Mouse (Mus musculus) megakaryocyte, embryonic 14.5 days (primary cell): Measurements from ENCODE around the gene Col25a1. TPM values are rescaled to one million over a fixed set of nuclear protein-coding genes. Genes with fewer than 3 reads are reported as not detected.

Source experiments
- H3K27me3 ChIP-seq: replicated peaks from 2 replicates; pipeline ENCODE3; 2012; ENCODE audit warnings: inconsistent platforms
- H3K36me3 ChIP-seq: replicated peaks from 2 replicates; pipeline ENCODE3; 2012; ENCODE audit warnings: low read length, inconsistent platforms, mixed read lengths
- H3K4me1 ChIP-seq: 2 replicates; pipeline ENCODE4 v1.6.1; 2012; ENCODE audit warnings: inconsistent platforms
- H3K4me3 ChIP-seq: replicated peaks from 2 replicates; pipeline ENCODE3; 2012; ENCODE audit warnings: moderate library complexity, mild to moderate bottlenecking, inconsistent platforms
- H3K9me3 ChIP-seq: 2 replicates; pipeline ENCODE4 v1.6.1; 2012; ENCODE audit warnings: inconsistent platforms
- FLI1 ChIP-seq: IDR thresholded peaks from 2 replicates; pipeline ENCODE4 v1.6.1; 2012; ENCODE audit warnings: low read length, inconsistent platforms, mixed read lengths
- GATA1 ChIP-seq: IDR thresholded peaks from 3 replicates; pipeline ENCODE4 v1.6.1; 2012; ENCODE audit warnings: mixed read lengths, low read length, inconsistent platforms, borderline replicate concordance
- polyA plus RNA-seq: library from polyadenylated mRNA; stranded (reverse); fragments of >175 nt; gene quantifications from 2 replicates; pipeline ENCODE4 v1.2.3, GENCODE M21; 2012; ENCODE audit warnings: low replicate concordance; ENCODE audit not compliant: insufficient read depth

Col25a1 gene
- polyA plus RNA-seq, 1 experiment = 0.06 TPM

- TF ChIP-seq GATA1 = no peak
- no peak for TF ChIP-seq FLI1
- Histone ChIP-seq H3K4me3 (no peak overlapping the region), H3K36me3 (no peaks in the 10 kb centered on the region), H3K4me1 (no peaks in the 10 kb centered on the region), H3K27me3 (no peaks in the 10 kb centered on the region), H3K9me3 (peaks cover 15% of the 10 kb centered on the region)
These were observed 104.8 kb downstream of the Col25a1 start for GRCm38 (mm10) chr3:130236129-130236528.

DNA sequence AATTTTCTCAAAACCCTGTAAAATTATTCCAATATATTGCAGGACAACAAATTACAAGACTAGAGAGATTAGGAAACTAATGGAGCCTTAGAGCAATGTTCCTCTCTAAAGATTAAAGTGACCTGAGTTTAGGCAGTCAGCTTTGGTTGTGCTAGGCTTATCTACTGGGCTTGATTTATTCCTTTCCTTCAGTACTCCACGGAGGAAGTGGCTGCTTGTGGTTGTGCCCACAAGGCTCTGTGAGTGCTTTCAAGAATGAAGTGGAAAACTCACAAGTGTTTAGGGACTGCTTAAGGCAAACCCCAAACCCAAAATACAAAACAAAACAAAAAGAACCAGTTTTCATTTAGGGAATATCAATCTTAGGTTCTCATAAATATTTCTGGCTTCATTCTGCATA lies 106.6 kb downstream of the Col25a1 start:
- Histone ChIP-seq H3K36me3 (no peaks in the 10 kb centered on the region), H3K4me1 (no peaks in the 10 kb centered on the region), H3K4me3 (no peak overlapping the region), H3K27me3 (no peaks in the 10 kb centered on the region), H3K9me3 (peaks cover 19% of the 10 kb centered on the region)
- no peak for TF ChIP-seq GATA1

- Histone ChIP-seq H3K36me3 (no peaks in the 10 kb centered on the region), H3K9me3 (peaks cover 25% of the 10 kb centered on the region), H3K27me3 (no peaks in the 10 kb centered on the region), H3K4me1 (no peaks in the 10 kb centered on the region), H3K4me3 (no peak overlapping the region)
- TF ChIP-seq FLI1 (no peak), GATA1 (no peak)
These were observed 110.6 kb downstream of the Col25a1 start for GRCm38 (mm10) chr3:130241924-130242323.

DNA sequence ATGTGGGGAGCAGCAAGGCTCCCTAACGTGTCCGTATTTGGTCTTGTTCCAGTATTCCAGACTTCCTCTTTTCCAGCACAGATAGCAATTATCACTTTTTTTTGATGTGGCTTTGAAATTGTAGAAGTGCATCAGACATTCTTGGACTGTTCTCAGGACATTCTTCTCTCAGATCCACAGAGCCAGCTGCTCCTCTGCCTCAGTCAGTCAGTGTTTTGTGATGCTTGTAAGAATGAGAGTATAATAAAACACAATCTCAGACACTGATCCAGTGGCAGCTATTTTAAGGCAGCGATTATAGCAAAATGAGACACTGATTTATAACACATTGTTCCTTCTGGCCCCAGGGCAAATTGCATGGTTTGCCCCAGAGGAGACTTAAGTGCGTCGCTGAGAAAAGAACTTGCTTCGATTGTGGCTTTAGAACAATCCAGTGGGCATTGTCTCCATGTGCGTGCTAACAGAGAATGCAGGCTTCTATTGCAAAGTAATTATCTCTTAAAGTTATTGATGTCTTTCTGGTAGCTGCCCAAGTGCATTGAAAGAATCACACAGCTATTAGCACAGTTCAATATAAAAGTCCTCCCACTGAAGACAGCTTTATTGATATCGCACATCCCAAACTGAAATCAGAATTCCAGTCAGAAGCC lies 111.5 kb downstream of the Col25a1 start:
- Histone ChIP-seq H3K27me3 (no peaks in the 10 kb centered on the region), H3K4me1 (no peaks in the 10 kb centered on the region), H3K9me3 (peaks cover 26% of the 10 kb centered on the region), H3K36me3 (no peaks in the 10 kb centered on the region), H3K4me3 (no peak overlapping the region)
- TF ChIP-seq GATA1 (no peak), FLI1 (no peak)

GRCm38 (mm10) chr3:130252355-130252754 lies 121.1 kb downstream of the Col25a1 start:
- Histone ChIP-seq H3K36me3 (no peaks in the 10 kb centered on the region), H3K9me3 (peaks cover 9% of the 10 kb centered on the region), H3K4me1 (no peaks in the 10 kb centered on the region), H3K27me3 (no peaks in the 10 kb centered on the region), H3K4me3 (no peak overlapping the region)
- TF ChIP-seq GATA1 = no peak
- no peak for TF ChIP-seq FLI1

GRCm38 (mm10) chr3:130256059-130256458 lies 124.8 kb downstream of the Col25a1 start:
- H3K27me3 ChIP-seq = no peaks in the 10 kb centered on the region
- no peaks in the 10 kb centered on the region for H3K4me1 ChIP-seq
- no peaks in the 10 kb centered on the region for H3K36me3 ChIP-seq
- no peak overlapping the region for H3K4me3 ChIP-seq
- peaks cover 14% of the 10 kb centered on the region for H3K9me3 ChIP-seq
- TF ChIP-seq GATA1 = no peak
- TF ChIP-seq FLI1 = no peak

DNA sequence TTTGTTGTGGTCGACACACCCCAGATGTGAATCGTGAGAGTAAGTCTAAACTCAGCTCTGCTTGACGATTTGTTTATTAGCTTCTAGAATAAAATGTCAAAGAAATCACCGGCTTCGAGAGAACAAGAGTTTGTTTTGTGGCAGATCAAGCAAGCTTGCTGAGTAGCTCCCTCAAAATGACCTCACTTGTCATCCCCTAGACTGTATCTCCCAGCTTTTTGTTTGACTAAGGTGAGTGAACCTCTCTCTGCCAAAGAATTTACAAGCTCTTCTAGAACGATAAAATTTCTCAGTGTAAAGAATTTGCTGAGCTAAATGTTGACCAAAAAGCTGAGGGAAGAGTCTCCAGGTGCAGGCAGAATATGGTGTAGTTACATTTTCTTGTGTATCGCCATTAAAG lies 125.3 kb downstream of the Col25a1 start:
- TF ChIP-seq FLI1 (no peak), GATA1 (no peak)
- Histone ChIP-seq H3K36me3 (no peaks in the 10 kb centered on the region), H3K9me3 (peaks cover 17% of the 10 kb centered on the region), H3K27me3 (no peaks in the 10 kb centered on the region), H3K4me3 (no peak overlapping the region), H3K4me1 (no peaks in the 10 kb centered on the region)

DNA sequence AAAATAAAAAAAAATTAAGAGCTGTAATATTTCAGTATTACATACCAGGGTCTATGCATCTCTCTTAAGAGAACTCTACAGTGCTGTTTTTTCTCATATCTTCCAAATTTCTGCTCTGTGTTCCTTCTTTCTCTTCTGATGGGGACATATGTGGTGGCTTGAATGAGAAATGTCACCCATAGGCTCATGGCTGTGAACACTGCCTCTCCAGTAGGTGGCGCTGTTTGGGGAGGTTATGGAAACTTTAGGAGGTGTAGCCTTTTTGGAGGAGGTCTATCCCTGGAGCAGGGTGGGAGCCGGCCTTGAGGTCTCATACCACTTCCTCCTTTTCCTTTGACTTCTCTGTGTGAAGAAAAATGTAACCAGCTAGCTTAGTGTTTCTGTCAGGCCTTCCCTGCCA lies 128.4 kb downstream of the Col25a1 start:
- no peaks in the 10 kb centered on the region for H3K36me3 ChIP-seq
- no peak overlapping the region for H3K4me3 ChIP-seq
- peaks cover 32% of the 10 kb centered on the region for H3K9me3 ChIP-seq
- no peaks in the 10 kb centered on the region for H3K27me3 ChIP-seq
- no peaks in the 10 kb centered on the region for H3K4me1 ChIP-seq
- TF ChIP-seq FLI1 = no peak
- TF ChIP-seq GATA1 = no peak

DNA sequence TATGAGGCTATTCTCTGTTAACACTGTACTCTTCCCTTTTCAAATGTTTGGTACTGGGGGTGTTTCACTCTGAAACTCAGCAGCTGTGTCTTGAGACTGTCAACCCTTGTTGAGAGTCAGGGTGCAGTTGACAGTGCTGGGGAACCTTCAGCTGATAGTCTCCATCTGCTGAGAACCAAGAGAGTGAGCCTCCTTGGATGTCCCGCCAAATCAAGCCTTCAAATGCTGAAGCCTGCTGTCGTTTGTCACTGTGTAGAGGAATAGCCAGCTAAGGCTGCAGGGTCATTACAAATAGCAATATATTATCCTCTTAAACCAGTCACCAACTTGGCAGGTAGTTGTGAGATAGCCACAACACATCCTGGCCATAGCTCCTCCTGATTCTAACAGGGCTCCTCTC lies 129.0 kb downstream of the Col25a1 start:
- TF ChIP-seq FLI1 = no peak
- TF ChIP-seq GATA1 = no peak

DNA sequence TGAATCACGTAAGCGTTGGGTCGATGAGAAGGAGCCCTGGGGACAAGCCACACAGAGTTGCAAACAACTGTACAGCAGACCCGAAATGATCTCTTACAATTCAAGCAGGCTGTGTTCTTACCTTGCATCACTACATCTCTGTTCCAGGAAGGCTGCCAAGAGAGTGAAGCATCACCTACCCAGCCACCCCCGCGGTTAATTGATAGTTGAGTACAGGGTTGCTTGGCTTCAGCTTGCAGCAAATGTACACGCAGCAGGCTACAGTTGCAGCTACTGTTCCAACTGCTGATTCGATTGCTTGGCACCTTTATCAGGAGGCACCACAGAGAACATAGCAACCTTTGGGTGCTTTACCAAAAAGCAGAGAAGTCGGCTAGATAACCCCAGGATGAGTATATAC lies 133.8 kb downstream of the Col25a1 start:
- Histone ChIP-seq H3K4me3 (no peak overlapping the region), H3K36me3 (no peaks in the 10 kb centered on the region), H3K9me3 (peaks cover 43% of the 10 kb centered on the region), H3K4me1 (no peaks in the 10 kb centered on the region), H3K27me3 (no peaks in the 10 kb centered on the region)
- no peak for TF ChIP-seq FLI1
- TF ChIP-seq GATA1 = no peak

More for the DNA sequence above, 129.0 kb downstream of the Col25a1 start:
- Histone ChIP-seq H3K9me3 (peaks cover 36% of the 10 kb centered on the region), H3K4me1 (no peaks in the 10 kb centered on the region), H3K27me3 (no peaks in the 10 kb centered on the region), H3K4me3 (no peak overlapping the region), H3K36me3 (no peaks in the 10 kb centered on the region)

GRCm38 (mm10) chr3:130270509-130270908 lies 139.2 kb downstream of the Col25a1 start:
- Histone ChIP-seq H3K27me3 (no peaks in the 10 kb centered on the region), H3K4me3 (no peak overlapping the region), H3K36me3 (no peaks in the 10 kb centered on the region), H3K9me3 (peaks cover 27% of the 10 kb centered on the region), H3K4me1 (no peaks in the 10 kb centered on the region)
- TF ChIP-seq FLI1 (no peak), GATA1 (no peak)
